Mouse (Mus musculus): ENCODE measurements around the gene Ccnjl.

Gene Ccnjl

GRCm38 (mm10) chr11:43626927-43627645, 98.5 kb downstream of the Ccnjl start:
- Histone ChIP-seq H3K4me3 (replicated peaks; ENCODE audit: low read length) (peak overlapping the region; percentile 66), H3K9me3 (ENCODE audit: low read length) (no peaks in the 10 kb centered on the region), H3K4me1 (replicated peaks; ENCODE audit: low read depth, low read length) (peaks cover 57% of the 10 kb centered on the region), H3K36me3 (ENCODE audit: insufficient read depth, low read length) (no peaks in the 10 kb centered on the region), H3K27me3 (ENCODE audit: insufficient read depth, low read length) (no peaks in the 10 kb centered on the region)
- no peak for TF ChIP-seq CTCF (conservative IDR thresholded peaks at IDR 0.05; ENCODE audit: low read length)
- no peak for TF ChIP-seq NANOG (IDR thresholded peaks at IDR 0.05; ENCODE audit: borderline replicate concordance, low read length)
- no peak for TF ChIP-seq POU5F1 (IDR thresholded peaks at IDR 0.05; ENCODE audit: borderline replicate concordance, low read length)

- Histone ChIP-seq H3K4me3 (replicated peaks; ENCODE audit: low read length) (no peak overlapping the region), H3K4me1 (replicated peaks; ENCODE audit: low read depth, low read length) (peaks cover 43% of the 10 kb centered on the region)
Measured at GRCm38 (mm10) chr11:43631645-43632044, 103.1 kb downstream of the Ccnjl start.

GRCm38 (mm10) chr11:43632566-43632965, 104.0 kb downstream of the Ccnjl start:
- Histone ChIP-seq H3K9me3 (ENCODE audit: low read length) (no peaks in the 10 kb centered on the region), H3K27me3 (ENCODE audit: insufficient read depth, low read length) (no peaks in the 10 kb centered on the region), H3K4me3 (replicated peaks; ENCODE audit: low read length) (no peak overlapping the region), H3K4me1 (replicated peaks; ENCODE audit: low read depth, low read length) (peaks cover 39% of the 10 kb centered on the region), H3K36me3 (ENCODE audit: insufficient read depth, low read length) (no peaks in the 10 kb centered on the region)
- no peak for TF ChIP-seq NANOG (IDR thresholded peaks at IDR 0.05; ENCODE audit: borderline replicate concordance, low read length)
- no peak for TF ChIP-seq CTCF (conservative IDR thresholded peaks at IDR 0.05; ENCODE audit: low read length)
- no peak for TF ChIP-seq POU5F1 (IDR thresholded peaks at IDR 0.05; ENCODE audit: borderline replicate concordance, low read length)

More at GRCm38 (mm10) chr11:43631645-43632044, 103.1 kb downstream of the Ccnjl start:
- Histone ChIP-seq H3K27me3 (ENCODE audit: insufficient read depth, low read length) (no peaks in the 10 kb centered on the region), H3K36me3 (ENCODE audit: insufficient read depth, low read length) (no peaks in the 10 kb centered on the region), H3K9me3 (ENCODE audit: low read length) (no peaks in the 10 kb centered on the region)
- TF ChIP-seq NANOG (IDR thresholded peaks at IDR 0.05; ENCODE audit: borderline replicate concordance, low read length) = no peak
- no peak for TF ChIP-seq CTCF (conservative IDR thresholded peaks at IDR 0.05; ENCODE audit: low read length)
- TF ChIP-seq POU5F1 (IDR thresholded peaks at IDR 0.05; ENCODE audit: borderline replicate concordance, low read length) = no peak

- Histone ChIP-seq H3K36me3 (ENCODE audit: insufficient read depth, low read length) (no peaks in the 10 kb centered on the region), H3K4me1 (replicated peaks; ENCODE audit: low read depth, low read length) (peaks cover 33% of the 10 kb centered on the region), H3K27me3 (ENCODE audit: insufficient read depth, low read length) (no peaks in the 10 kb centered on the region), H3K9me3 (ENCODE audit: low read length) (peaks cover 1% of the 10 kb centered on the region), H3K4me3 (replicated peaks; ENCODE audit: low read length) (no peak overlapping the region)
- no peak for TF ChIP-seq NANOG (IDR thresholded peaks at IDR 0.05; ENCODE audit: borderline replicate concordance, low read length)
- TF ChIP-seq CTCF (conservative IDR thresholded peaks at IDR 0.05; ENCODE audit: low read length) = no peak
- TF ChIP-seq POU5F1 (IDR thresholded peaks at IDR 0.05; ENCODE audit: borderline replicate concordance, low read length) = no peak
Measured at GRCm38 (mm10) chr11:43633165-43633564, 104.6 kb downstream of the Ccnjl start.

- Histone ChIP-seq H3K36me3 (ENCODE audit: insufficient read depth, low read length) (no peaks in the 10 kb centered on the region), H3K27me3 (ENCODE audit: insufficient read depth, low read length) (no peaks in the 10 kb centered on the region), H3K4me3 (replicated peaks; ENCODE audit: low read length) (no peak overlapping the region), H3K4me1 (replicated peaks; ENCODE audit: low read depth, low read length) (peaks cover 30% of the 10 kb centered on the region), H3K9me3 (ENCODE audit: low read length) (peaks cover 8% of the 10 kb centered on the region)
- TF ChIP-seq POU5F1 (IDR thresholded peaks at IDR 0.05; ENCODE audit: borderline replicate concordance, low read length) (no peak), NANOG (IDR thresholded peaks at IDR 0.05; ENCODE audit: borderline replicate concordance, low read length) (no peak), CTCF (conservative IDR thresholded peaks at IDR 0.05; ENCODE audit: low read length) (no peak)
Measured at GRCm38 (mm10) chr11:43633658-43634401, 105.2 kb downstream of the Ccnjl start.
